Mouse (Mus musculus): ENCODE data around the gene Zfp574. TPM values are rescaled to one million over a fixed set of nuclear protein-coding genes. Genes with fewer than 3 reads are reported as not detected.

The Zfp574 gene
- total and polyA plus RNA-seq, 3 experiments: 16.3 to 30.2 TPM; not detected in 1

DNA sequence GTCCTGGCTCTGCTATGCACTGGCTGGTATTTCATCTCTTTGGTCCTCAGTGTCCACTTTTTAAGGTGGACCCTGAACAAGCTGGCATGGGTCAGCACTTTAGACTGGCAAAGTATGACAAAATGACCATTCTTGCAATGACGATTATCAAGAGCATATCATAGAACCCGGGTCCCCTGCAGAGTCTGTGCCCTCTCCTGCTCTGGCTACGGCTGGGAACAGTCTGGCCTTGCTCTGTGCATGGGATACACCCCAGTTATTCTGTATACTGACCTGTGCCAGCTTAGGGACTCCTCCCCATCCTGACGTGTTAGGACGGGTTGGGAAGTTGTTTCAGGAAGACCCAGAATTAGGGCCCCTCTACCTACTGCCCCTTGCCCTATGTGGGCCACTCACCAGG, 14.5 kb upstream of the Zfp574 start:
- Histone ChIP-seq H3K9me3 (replicated peaks; ENCODE audit: insufficient read depth, low read length) (no peaks in the 10 kb centered on the region), H3K27me3 (ENCODE audit: control insufficient read depth in 1 of 2, insufficient read depth in 2 of 2, low read length in 2 of 2) (no peaks in the 10 kb centered on the region), H3K36me3 (ENCODE audit: control insufficient read depth in 1 of 2, insufficient read depth in 2 of 2, low read length in 2 of 2) (no peaks in the 10 kb centered on the region; a peak in 1 of 4 replicates), H3K4me1 (ENCODE audit: control insufficient read depth in 1 of 2, insufficient read depth in 2 of 2, low read length in 2 of 2) (no peaks in the 10 kb centered on the region), H3K4me3 (ENCODE audit: control insufficient read depth in 1 of 2, insufficient read depth in 1 of 2, low read depth in 2 of 2, low read length in 2 of 2) (no peak overlapping the region), H3K27ac (ENCODE audit: control insufficient read depth, low read depth, low read length) (no peak overlapping the region), H3K79me2 (ENCODE audit: control insufficient read depth, insufficient read depth, low read length, poor library complexity) (no peaks in the 10 kb centered on the region), H3K9ac (ENCODE audit: control insufficient read depth, low read depth, low read length, poor library complexity, severe bottlenecking) (no peak overlapping the region)
- TF ChIP-seq SIN3A (IDR thresholded peaks at IDR 0.05; ENCODE audit: low read length): no peak
- TF ChIP-seq CTCF (IDR thresholded peaks at IDR 0.05 in 2 of 3, conservative IDR thresholded peaks at IDR 0.05 in 1 of 3; ENCODE audit: control insufficient read depth in 1 of 3, insufficient read depth in 1 of 3, low read depth in 2 of 3, low read length in 3 of 3, poor library complexity in 1 of 3, severe bottlenecking in 1 of 3): no peak
- TF ChIP-seq EP300 (IDR thresholded peaks at IDR 0.05; ENCODE audit: low read depth in 1 of 2, low read length in 2 of 2): no peak
- no peak for TF ChIP-seq MYC (IDR thresholded peaks at IDR 0.05; ENCODE audit: low read depth, low read length)
- TF ChIP-seq POLR2AphosphoS2 (IDR thresholded peaks at IDR 0.05; ENCODE audit: low read length): no peak
- no peak for TF ChIP-seq MEF2A (IDR thresholded peaks at IDR 0.05; ENCODE audit: extremely low read depth, insufficient replicate concordance, low read depth, low read length, poor library complexity, severe bottlenecking)
- no peak for TF ChIP-seq ZC3H11A (IDR thresholded peaks at IDR 0.05; ENCODE audit: low read depth, low read length)
- no peak for TF ChIP-seq BHLHE40 (IDR thresholded peaks at IDR 0.05; ENCODE audit: borderline replicate concordance, low read depth, low read length)
- no peak for DNase-seq (ENCODE audit: low read depth, low spot score)

DNA sequence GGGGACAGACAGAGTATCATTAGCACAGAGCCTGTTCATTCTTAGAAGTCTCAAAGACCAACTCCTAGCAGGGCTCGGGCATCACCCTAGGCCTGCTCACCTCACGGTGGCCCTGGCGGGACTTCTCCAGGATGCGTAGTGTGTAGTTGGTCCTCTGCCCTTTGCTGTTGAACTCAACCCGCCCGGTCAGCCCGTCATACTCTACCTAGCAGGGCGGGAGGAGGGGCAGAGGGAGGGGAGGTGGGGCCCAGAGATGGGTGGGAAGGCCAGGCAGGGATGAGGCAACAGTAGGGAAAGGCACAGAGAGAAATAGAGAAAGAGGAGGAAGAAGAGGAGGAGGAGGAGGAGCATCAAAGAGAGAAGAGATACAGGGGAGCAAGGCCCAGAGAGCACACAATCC, 14.0 kb upstream of the Zfp574 start:
- no peaks in the 10 kb centered on the region for H3K9me3 ChIP-seq (replicated peaks; ENCODE audit: insufficient read depth, low read length)
- no peak for DNase-seq (ENCODE audit: low read depth, low spot score)
- no peaks in the 10 kb centered on the region for H3K27me3 ChIP-seq (ENCODE audit: control insufficient read depth in 1 of 2, insufficient read depth in 2 of 2, low read length in 2 of 2)
- no peaks in the 10 kb centered on the region for H3K4me1 ChIP-seq (ENCODE audit: control insufficient read depth in 1 of 2, insufficient read depth in 2 of 2, low read length in 2 of 2)
- no peak for TF ChIP-seq MAX (IDR thresholded peaks at IDR 0.05; ENCODE audit: low read length)
- TF ChIP-seq USF1 (IDR thresholded peaks at IDR 0.05; ENCODE audit: low read depth, low read length): no peak
- TF ChIP-seq MEF2A (IDR thresholded peaks at IDR 0.05; ENCODE audit: extremely low read depth, insufficient replicate concordance, low read depth, low read length, poor library complexity, severe bottlenecking): no peak
- no peak for TF ChIP-seq ZKSCAN1 (IDR thresholded peaks at IDR 0.05; ENCODE audit: low read depth, low read length)
- TF ChIP-seq CTCF (IDR thresholded peaks at IDR 0.05 in 2 of 3, conservative IDR thresholded peaks at IDR 0.05 in 1 of 3; ENCODE audit: control insufficient read depth in 1 of 3, insufficient read depth in 1 of 3, low read depth in 2 of 3, low read length in 3 of 3, poor library complexity in 1 of 3, severe bottlenecking in 1 of 3): no peak
- no peak for TF ChIP-seq ELF1 (IDR thresholded peaks at IDR 0.05; ENCODE audit: low read depth, low read length)
- TF ChIP-seq JUND (IDR thresholded peaks at IDR 0.05; ENCODE audit: low read depth, low read length): no peak
- TF ChIP-seq HCFC1 (IDR thresholded peaks at IDR 0.05; ENCODE audit: low read depth, low read length): no peak
- H3K36me3 ChIP-seq (ENCODE audit: control insufficient read depth in 1 of 2, insufficient read depth in 2 of 2, low read length in 2 of 2): no peaks in the 10 kb centered on the region; a peak in 1 of 4 replicates
- no peak overlapping the region for H3K9ac ChIP-seq (ENCODE audit: control insufficient read depth, low read depth, low read length, poor library complexity, severe bottlenecking)
- H3K79me2 ChIP-seq (ENCODE audit: control insufficient read depth, insufficient read depth, low read length, poor library complexity): no peaks in the 10 kb centered on the region
- no peak overlapping the region for H3K27ac ChIP-seq (ENCODE audit: control insufficient read depth, low read depth, low read length)
- no peak overlapping the region for H3K4me3 ChIP-seq (ENCODE audit: control insufficient read depth in 1 of 2, insufficient read depth in 1 of 2, low read depth in 2 of 2, low read length in 2 of 2)

GRCm38 (mm10) chr7:25058836-25059235, 13.5 kb upstream of the Zfp574 start:
- no peaks in the 10 kb centered on the region for H3K4me1 ChIP-seq (ENCODE audit: control insufficient read depth in 1 of 2, insufficient read depth in 2 of 2, low read length in 2 of 2)
- H3K9me3 ChIP-seq (replicated peaks; ENCODE audit: insufficient read depth, low read length): no peaks in the 10 kb centered on the region
- H3K27me3 ChIP-seq (ENCODE audit: control insufficient read depth in 1 of 2, insufficient read depth in 2 of 2, low read length in 2 of 2): no peaks in the 10 kb centered on the region
- no peak overlapping the region for H3K9ac ChIP-seq (ENCODE audit: control insufficient read depth, low read depth, low read length, poor library complexity, severe bottlenecking)
- H3K27ac ChIP-seq (ENCODE audit: control insufficient read depth, low read depth, low read length): no peak overlapping the region
- no peak for TF ChIP-seq MAX (IDR thresholded peaks at IDR 0.05; ENCODE audit: low read length)
- no peak for TF ChIP-seq E2F4 (IDR thresholded peaks at IDR 0.05; ENCODE audit: borderline replicate concordance, low read depth, low read length)
- TF ChIP-seq MAFK (IDR thresholded peaks at IDR 0.05; ENCODE audit: borderline replicate concordance, low read depth, low read length): no peak
- TF ChIP-seq MXI1 (IDR thresholded peaks at IDR 0.05; ENCODE audit: low read depth, low read length): no peak
- TF ChIP-seq GABPA (IDR thresholded peaks at IDR 0.05; ENCODE audit: low read depth, low read length): no peak
- no peak for DNase-seq (ENCODE audit: low read depth, low spot score)
- no peaks in the 10 kb centered on the region; a peak in 1 of 4 replicates for H3K36me3 ChIP-seq (ENCODE audit: control insufficient read depth in 1 of 2, insufficient read depth in 2 of 2, low read length in 2 of 2)
- no peak overlapping the region for H3K4me3 ChIP-seq (ENCODE audit: control insufficient read depth in 1 of 2, insufficient read depth in 1 of 2, low read depth in 2 of 2, low read length in 2 of 2)
- no peaks in the 10 kb centered on the region for H3K79me2 ChIP-seq (ENCODE audit: control insufficient read depth, insufficient read depth, low read length, poor library complexity)

All from MEL (cell line).